Mouse (Mus musculus) megakaryocyte, embryonic 14.5 days (primary cell): ENCODE data around the gene Oas2.

Experiments
- FLI1 ChIP-seq: IDR thresholded peaks from 2 replicates; pipeline ENCODE4 v1.6.1; 2012; ENCODE audit warnings: low read length, inconsistent platforms, mixed read lengths
- GATA1 ChIP-seq: IDR thresholded peaks from 3 replicates; pipeline ENCODE4 v1.6.1; 2012; ENCODE audit warnings: mixed read lengths, low read length, inconsistent platforms, borderline replicate concordance

- TF ChIP-seq GATA1 (no peak), FLI1 (no peak)
Measured at GRCm38 (mm10) chr5:120702969-120703368, 46.7 kb downstream of the Oas2 start.
